Mouse (Mus musculus): ENCODE results near the gene Gli3. TPM values are rescaled to one million over a fixed set of nuclear protein-coding genes. Genes with fewer than 3 reads are reported as not detected.

Gene Gli3
- total and polyA plus RNA-seq, 3 experiments: 0.11 TPM; not detected in 2

GRCm38 (mm10) chr13:15526691-15527090, 63.7 kb downstream of the Gli3 start:
- TF ChIP-seq CTCF (IDR thresholded peaks at IDR 0.05; ENCODE audit: low read depth, low read length) (no peak), TAL1 (conservative IDR thresholded peaks at IDR 0.05; ENCODE audit: low read depth, low read length) (no peak), POLR2AphosphoS5 (IDR thresholded peaks at IDR 0.05; ENCODE audit: insufficient replicate concordance, low read depth, low read length) (no peak), GATA2 (IDR thresholded peaks at IDR 0.05; ENCODE audit: borderline replicate concordance, low read depth, low read length) (no peak), GATA1 (IDR thresholded peaks at IDR 0.05; ENCODE audit: borderline replicate concordance, low read length) (no peak)
- Histone ChIP-seq H3K36me3 (replicated peaks) (no peaks in the 10 kb centered on the region), H3K4me3 (ENCODE audit: low read depth, low read length) (no peak overlapping the region), H3K9me3 (replicated peaks) (no peaks in the 10 kb centered on the region), H3K27me3 (ENCODE audit: insufficient read depth, low read length) (no peaks in the 10 kb centered on the region), H3K4me1 (ENCODE audit: insufficient read depth, low read depth, low read length) (no peaks in the 10 kb centered on the region)
- no peak for ATAC-seq (ENCODE audit: extremely low read depth, insufficient number of reproducible peaks, low FRiP score, poor library complexity, severe bottlenecking)
- DNase-seq (ENCODE audit: low spot score): no peak

GRCm38 (mm10) chr13:15531568-15531967, 68.5 kb downstream of the Gli3 start:
- TF ChIP-seq GATA2 (IDR thresholded peaks at IDR 0.05; ENCODE audit: borderline replicate concordance, low read depth, low read length) (no peak), TAL1 (conservative IDR thresholded peaks at IDR 0.05; ENCODE audit: low read depth, low read length) (no peak), GATA1 (IDR thresholded peaks at IDR 0.05; ENCODE audit: borderline replicate concordance, low read length) (no peak), POLR2AphosphoS5 (IDR thresholded peaks at IDR 0.05; ENCODE audit: insufficient replicate concordance, low read depth, low read length) (no peak), CTCF (IDR thresholded peaks at IDR 0.05; ENCODE audit: low read depth, low read length) (no peak)
- Histone ChIP-seq H3K27me3 (ENCODE audit: insufficient read depth, low read length) (no peaks in the 10 kb centered on the region), H3K4me3 (ENCODE audit: low read depth, low read length) (no peak overlapping the region), H3K36me3 (replicated peaks) (no peaks in the 10 kb centered on the region), H3K9me3 (replicated peaks) (no peaks in the 10 kb centered on the region), H3K4me1 (ENCODE audit: insufficient read depth, low read depth, low read length) (no peaks in the 10 kb centered on the region)
- no peak for ATAC-seq (ENCODE audit: extremely low read depth, insufficient number of reproducible peaks, low FRiP score, poor library complexity, severe bottlenecking)
- no peak for DNase-seq (ENCODE audit: low spot score)

- no peak for TF ChIP-seq GATA2 (IDR thresholded peaks at IDR 0.05; ENCODE audit: borderline replicate concordance, low read depth, low read length)
- TF ChIP-seq GATA1 (IDR thresholded peaks at IDR 0.05; ENCODE audit: borderline replicate concordance, low read length): no peak
- no peak for TF ChIP-seq CTCF (IDR thresholded peaks at IDR 0.05; ENCODE audit: low read depth, low read length)
- TF ChIP-seq TAL1 (conservative IDR thresholded peaks at IDR 0.05; ENCODE audit: low read depth, low read length): no peak
- no peak for TF ChIP-seq POLR2AphosphoS5 (IDR thresholded peaks at IDR 0.05; ENCODE audit: insufficient replicate concordance, low read depth, low read length)
- Histone ChIP-seq H3K9me3 (replicated peaks) (no peaks in the 10 kb centered on the region), H3K4me1 (ENCODE audit: insufficient read depth, low read depth, low read length) (no peaks in the 10 kb centered on the region), H3K27me3 (ENCODE audit: insufficient read depth, low read length) (no peaks in the 10 kb centered on the region), H3K36me3 (replicated peaks) (no peaks in the 10 kb centered on the region), H3K4me3 (ENCODE audit: low read depth, low read length) (no peak overlapping the region)
- ATAC-seq (ENCODE audit: extremely low read depth, insufficient number of reproducible peaks, low FRiP score, poor library complexity, severe bottlenecking) (no peak), DNase-seq (ENCODE audit: low spot score) (no peak)
Measured at GRCm38 (mm10) chr13:15537206-15537605, 74.2 kb downstream of the Gli3 start.

GRCm38 (mm10) chr13:15537611-15538010, 74.6 kb downstream of the Gli3 start:
- H3K27me3 ChIP-seq (ENCODE audit: insufficient read depth, low read length): no peaks in the 10 kb centered on the region
- DNase-seq (ENCODE audit: low spot score): no peak
- H3K9me3 ChIP-seq (replicated peaks): no peaks in the 10 kb centered on the region
- no peaks in the 10 kb centered on the region for H3K4me1 ChIP-seq (ENCODE audit: insufficient read depth, low read depth, low read length)
- H3K4me3 ChIP-seq (ENCODE audit: low read depth, low read length): no peak overlapping the region
- no peak for ATAC-seq (ENCODE audit: extremely low read depth, insufficient number of reproducible peaks, low FRiP score, poor library complexity, severe bottlenecking)
- TF ChIP-seq GATA2 (IDR thresholded peaks at IDR 0.05; ENCODE audit: borderline replicate concordance, low read depth, low read length): no peak
- no peak for TF ChIP-seq CTCF (IDR thresholded peaks at IDR 0.05; ENCODE audit: low read depth, low read length)
- TF ChIP-seq TAL1 (conservative IDR thresholded peaks at IDR 0.05; ENCODE audit: low read depth, low read length): no peak
- no peak for TF ChIP-seq GATA1 (IDR thresholded peaks at IDR 0.05; ENCODE audit: borderline replicate concordance, low read length)
- H3K36me3 ChIP-seq (replicated peaks): no peaks in the 10 kb centered on the region

GRCm38 (mm10) chr13:15538389-15538788, 75.4 kb downstream of the Gli3 start:
- no peak for TF ChIP-seq POLR2AphosphoS5 (IDR thresholded peaks at IDR 0.05; ENCODE audit: insufficient replicate concordance, low read depth, low read length)
- TF ChIP-seq CTCF (IDR thresholded peaks at IDR 0.05; ENCODE audit: low read depth, low read length): no peak
- no peak for TF ChIP-seq GATA2 (IDR thresholded peaks at IDR 0.05; ENCODE audit: borderline replicate concordance, low read depth, low read length)
- TF ChIP-seq GATA1 (IDR thresholded peaks at IDR 0.05; ENCODE audit: borderline replicate concordance, low read length): no peak
- TF ChIP-seq TAL1 (conservative IDR thresholded peaks at IDR 0.05; ENCODE audit: low read depth, low read length): no peak
- H3K9me3 ChIP-seq (replicated peaks): no peaks in the 10 kb centered on the region
- H3K36me3 ChIP-seq (replicated peaks): no peaks in the 10 kb centered on the region
- DNase-seq (ENCODE audit: low spot score) (no peak), ATAC-seq (ENCODE audit: extremely low read depth, insufficient number of reproducible peaks, low FRiP score, poor library complexity, severe bottlenecking) (no peak)
- H3K27me3 ChIP-seq (ENCODE audit: insufficient read depth, low read length): no peaks in the 10 kb centered on the region
- H3K4me3 ChIP-seq (ENCODE audit: low read depth, low read length): no peak overlapping the region
- H3K4me1 ChIP-seq (ENCODE audit: insufficient read depth, low read depth, low read length): no peaks in the 10 kb centered on the region

- ATAC-seq (ENCODE audit: extremely low read depth, insufficient number of reproducible peaks, low FRiP score, poor library complexity, severe bottlenecking) (no peak), DNase-seq (ENCODE audit: low spot score) (no peak)
- H3K4me3 ChIP-seq (ENCODE audit: low read depth, low read length): no peak overlapping the region
- no peaks in the 10 kb centered on the region for H3K4me1 ChIP-seq (ENCODE audit: insufficient read depth, low read depth, low read length)
- no peaks in the 10 kb centered on the region for H3K27me3 ChIP-seq (ENCODE audit: insufficient read depth, low read length)
- TF ChIP-seq CTCF (IDR thresholded peaks at IDR 0.05; ENCODE audit: low read depth, low read length): no peak
- TF ChIP-seq POLR2AphosphoS5 (IDR thresholded peaks at IDR 0.05; ENCODE audit: insufficient replicate concordance, low read depth, low read length): no peak
- no peak for TF ChIP-seq TAL1 (conservative IDR thresholded peaks at IDR 0.05; ENCODE audit: low read depth, low read length)
- TF ChIP-seq GATA1 (IDR thresholded peaks at IDR 0.05; ENCODE audit: borderline replicate concordance, low read length): no peak
- no peak for TF ChIP-seq GATA2 (IDR thresholded peaks at IDR 0.05; ENCODE audit: borderline replicate concordance, low read depth, low read length)
- H3K9me3 ChIP-seq (replicated peaks): no peaks in the 10 kb centered on the region
- H3K36me3 ChIP-seq (replicated peaks): no peaks in the 10 kb centered on the region
Measured at GRCm38 (mm10) chr13:15542053-15542452, 79.0 kb downstream of the Gli3 start.
